Mouse (Mus musculus): Measurements from ENCODE around the gene Nub1. TPM values are rescaled to one million over a fixed set of nuclear protein-coding genes. Genes with fewer than 3 reads are reported as not detected.
A peak's percentile ranks its signal among the peaks of the same experiment; 100 is the strongest.

Nub1 gene
- polyA plus RNA-seq, 1 experiment from 2014 or later = 56.2 TPM

- no peak overlapping the region for H3K9ac ChIP-seq (replicated peaks; ENCODE audit: low read depth, low read length)
These were observed 62.2 kb downstream of the Nub1 start for GRCm38 (mm10) chr5:24747533-24747932.

GRCm38 (mm10) chr5:24749731-24750130 is 64.4 kb downstream of the Nub1 start:
- 50% methylated on average over 5 of the region's 5 CpGs for WGBS
- H3K9me3 ChIP-seq (ENCODE audit: control insufficient read depth, low read length) = no peaks in the 10 kb centered on the region
- peak overlapping the region; percentile 81 for H3K4me2 ChIP-seq (ENCODE audit: low read depth, low read length)
- ATAC-seq (ENCODE audit: low read depth) = no peak
- H3K27me3 ChIP-seq (ENCODE audit: control insufficient read depth, insufficient read depth, low read length) = no peaks in the 10 kb centered on the region
- H3K9ac ChIP-seq (replicated peaks; ENCODE audit: low read depth, low read length) = peak overlapping the region; percentile 61
- no peaks in the 10 kb centered on the region for H3K36me3 ChIP-seq (ENCODE audit: control insufficient read depth, insufficient read depth, low read length)
- peak overlapping the region; percentile 46 for H3K4me3 ChIP-seq (ENCODE audit: low read depth, low read length)
- H3K4me1 ChIP-seq (ENCODE audit: control insufficient read depth, insufficient read depth, low read length) = peaks cover 14% of the 10 kb centered on the region
- H3K27ac ChIP-seq (ENCODE audit: low read depth, low read length) = peak overlapping the region; percentile 72; the same call in 1 of the 2 replicates

More at GRCm38 (mm10) chr5:24747533-24747932, 62.2 kb downstream of the Nub1 start:
- H3K27ac ChIP-seq (ENCODE audit: low read depth, low read length) = no peak overlapping the region
- WGBS = 20% methylated on average over 6 of the region's 6 CpGs
- H3K4me2 ChIP-seq (ENCODE audit: low read depth, low read length) = no peak overlapping the region
- no peaks in the 10 kb centered on the region for H3K36me3 ChIP-seq (ENCODE audit: control insufficient read depth, insufficient read depth, low read length)
- ATAC-seq (ENCODE audit: low read depth) = no peak
- H3K27me3 ChIP-seq (ENCODE audit: control insufficient read depth, insufficient read depth, low read length) = no peaks in the 10 kb centered on the region
- peaks cover 14% of the 10 kb centered on the region for H3K4me1 ChIP-seq (ENCODE audit: control insufficient read depth, insufficient read depth, low read length)
- H3K4me3 ChIP-seq (ENCODE audit: low read depth, low read length) = no peak overlapping the region
- H3K9me3 ChIP-seq (ENCODE audit: control insufficient read depth, low read length) = no peaks in the 10 kb centered on the region

GRCm38 (mm10) chr5:24750321-24751304 is 65.3 kb downstream of the Nub1 start:
- peak overlapping the region; percentile 81 for H3K4me2 ChIP-seq (ENCODE audit: low read depth, low read length)
- H3K27ac ChIP-seq (ENCODE audit: low read depth, low read length) = peak overlapping the region; percentile 80
- H3K27me3 ChIP-seq (ENCODE audit: control insufficient read depth, insufficient read depth, low read length) = no peaks in the 10 kb centered on the region
- peak overlapping the region; percentile 61 for H3K9ac ChIP-seq (replicated peaks; ENCODE audit: low read depth, low read length)
- H3K4me1 ChIP-seq (ENCODE audit: control insufficient read depth, insufficient read depth, low read length) = peaks cover 14% of the 10 kb centered on the region
- peak overlapping the region; percentile 46 for H3K4me3 ChIP-seq (ENCODE audit: low read depth, low read length)
- H3K36me3 ChIP-seq (ENCODE audit: control insufficient read depth, insufficient read depth, low read length) = no peaks in the 10 kb centered on the region
- peak; percentile 84 for ATAC-seq (ENCODE audit: low read depth)
- H3K9me3 ChIP-seq (ENCODE audit: control insufficient read depth, low read length) = no peaks in the 10 kb centered on the region
- WGBS = under 1% methylated on average over 56 of the region's 59 CpGs

GRCm38 (mm10) chr5:24751305-24752174 is 66.2 kb downstream of the Nub1 start:
- Histone ChIP-seq H3K27me3 (ENCODE audit: control insufficient read depth, insufficient read depth, low read length) (no peaks in the 10 kb centered on the region), H3K27ac (ENCODE audit: low read depth, low read length) (peak overlapping the region; percentile 80), H3K36me3 (ENCODE audit: control insufficient read depth, insufficient read depth, low read length) (no peaks in the 10 kb centered on the region), H3K9me3 (ENCODE audit: control insufficient read depth, low read length) (no peaks in the 10 kb centered on the region), H3K9ac (replicated peaks; ENCODE audit: low read depth, low read length) (peak overlapping the region; percentile 61), H3K4me3 (ENCODE audit: low read depth, low read length) (peak overlapping the region; percentile 46), H3K4me1 (ENCODE audit: control insufficient read depth, insufficient read depth, low read length) (peaks cover 14% of the 10 kb centered on the region), H3K4me2 (ENCODE audit: low read depth, low read length) (peak overlapping the region; percentile 81)
- WGBS = under 1% methylated on average over 24 of the region's 25 CpGs
- ATAC-seq (ENCODE audit: low read depth) = peak; percentile 66

- Histone ChIP-seq H3K4me3 (ENCODE audit: low read depth, low read length) (peak overlapping the region; percentile 46; the same call in 1 of the 2 replicates), H3K27ac (ENCODE audit: low read depth, low read length) (no peak overlapping the region)
- WGBS = 10% methylated on average over 2 of the region's 2 CpGs
These were observed 66.8 kb downstream of the Nub1 start for GRCm38 (mm10) chr5:24752175-24752498.

GRCm38 (mm10) chr5:24756931-24757330 is 71.6 kb downstream of the Nub1 start:
- H3K27me3 ChIP-seq (ENCODE audit: control insufficient read depth, insufficient read depth, low read length) = no peaks in the 10 kb centered on the region
- 85% methylated on average over 3 of the region's 3 CpGs for WGBS
- no peak for ATAC-seq (ENCODE audit: low read depth)
- no peaks in the 10 kb centered on the region for H3K9me3 ChIP-seq (ENCODE audit: control insufficient read depth, low read length)
- H3K9ac ChIP-seq (replicated peaks; ENCODE audit: low read depth, low read length) = no peak overlapping the region
- no peak overlapping the region for H3K27ac ChIP-seq (ENCODE audit: low read depth, low read length)
- no peaks in the 10 kb centered on the region for H3K36me3 ChIP-seq (ENCODE audit: control insufficient read depth, insufficient read depth, low read length)
- no peak overlapping the region for H3K4me3 ChIP-seq (ENCODE audit: low read depth, low read length)
- no peak overlapping the region for H3K4me2 ChIP-seq (ENCODE audit: low read depth, low read length)
- peaks cover 2% of the 10 kb centered on the region; the same call in 1 of the 2 replicates for H3K4me1 ChIP-seq (ENCODE audit: control insufficient read depth, insufficient read depth, low read length)

More at GRCm38 (mm10) chr5:24752175-24752498, 66.8 kb downstream of the Nub1 start:
- H3K36me3 ChIP-seq (ENCODE audit: control insufficient read depth, insufficient read depth, low read length) = no peaks in the 10 kb centered on the region
- ATAC-seq (ENCODE audit: low read depth) = no peak
- peak overlapping the region; percentile 81; the same call in 1 of the 2 replicates for H3K4me2 ChIP-seq (ENCODE audit: low read depth, low read length)
- no peaks in the 10 kb centered on the region for H3K9me3 ChIP-seq (ENCODE audit: control insufficient read depth, low read length)
- H3K27me3 ChIP-seq (ENCODE audit: control insufficient read depth, insufficient read depth, low read length) = no peaks in the 10 kb centered on the region
- no peak overlapping the region for H3K9ac ChIP-seq (replicated peaks; ENCODE audit: low read depth, low read length)
- H3K4me1 ChIP-seq (ENCODE audit: control insufficient read depth, insufficient read depth, low read length) = peaks cover 14% of the 10 kb centered on the region

- Histone ChIP-seq H3K4me2 (ENCODE audit: low read depth, low read length) (no peak within 1 kb of the TSS), H3K27me3 (ENCODE audit: control insufficient read depth, insufficient read depth, low read length) (no peaks in the 10 kb centered on the region), H3K27ac (ENCODE audit: low read depth, low read length) (no peak within 1 kb of the TSS), H3K4me3 (ENCODE audit: low read depth, low read length) (no peak within 1 kb of the TSS), H3K9ac (replicated peaks; ENCODE audit: low read depth, low read length) (no peak within 1 kb of the TSS), H3K9me3 (ENCODE audit: control insufficient read depth, low read length) (no peaks in the 10 kb centered on the region), H3K4me1 (ENCODE audit: control insufficient read depth, insufficient read depth, low read length) (no peaks in the 10 kb centered on the region), H3K36me3 (ENCODE audit: control insufficient read depth, insufficient read depth, low read length) (no peaks in the 10 kb centered on the region)
- 53% methylated on average over 18 of the region's 18 CpGs for WGBS
- ATAC-seq (ENCODE audit: low read depth) = no peak
These were observed 72.5 kb downstream of the Nub1 start, which contains the start of gene Crygn for GRCm38 (mm10) chr5:24757816-24758215. Gene Crygn (minus strand): TSS chr5:24758008.

All from neural tube, embryonic 14.5 days (tissue).